Mouse (Mus musculus): Measurements from ENCODE around the gene Ppp1r14a. TPM values are rescaled to one million over a fixed set of nuclear protein-coding genes. Genes with fewer than 3 reads are reported as not detected.

The Ppp1r14a gene
- polyA plus RNA-seq, 1 experiment from 2014 or later = 17.1 TPM

DNA sequence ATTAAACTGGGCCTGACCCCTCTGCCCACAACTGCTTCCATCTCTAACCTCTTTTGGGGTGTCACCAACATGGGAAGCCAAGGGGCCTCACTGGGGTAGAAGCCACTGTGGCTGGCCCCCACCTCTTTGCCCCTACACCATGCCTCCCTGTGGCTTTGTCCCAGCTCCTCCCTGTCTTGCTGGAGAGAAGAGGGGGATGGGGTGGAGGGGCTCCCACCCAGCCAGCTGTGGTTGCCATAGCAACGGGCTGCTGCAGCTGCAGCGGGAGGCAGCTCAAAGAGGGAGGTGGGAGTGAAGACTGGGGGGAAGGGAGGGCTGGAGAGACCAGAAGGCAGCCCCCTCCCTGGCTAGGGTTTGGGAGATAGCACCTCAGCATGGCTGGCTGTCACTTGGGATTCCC is 28.4 kb downstream of the Ppp1r14a start:
- H3K36me3 ChIP-seq = no peaks in the 10 kb centered on the region
- H3K9ac ChIP-seq = 0 out of 2 replicates have a peak overlapping the region, but pooled peaks have one; percentile 15
- H3K4me3 ChIP-seq = peak overlapping the region; percentile 10; the same call in 1 of the 2 replicates
- 3% methylated on average over 2 of the region's 2 CpGs for WGBS
- H3K9me3 ChIP-seq = no peaks in the 10 kb centered on the region
- peak; percentile 61 for ATAC-seq (ENCODE audit: insufficient number of reproducible peaks, insufficient read depth, low FRiP score, low TSS enrichment)
- H3K4me2 ChIP-seq (replicated peaks) = peak overlapping the region; percentile 44
- no peaks in the 10 kb centered on the region for H3K27me3 ChIP-seq
- H3K4me1 ChIP-seq = peaks cover 83% of the 10 kb centered on the region
- H3K27ac ChIP-seq = peak overlapping the region; percentile 95

GRCm38 (mm10) chr7:29318115-29318911 is 29.2 kb downstream of the Ppp1r14a start:
- no peaks in the 10 kb centered on the region for H3K27me3 ChIP-seq
- peak overlapping the region; percentile 95 for H3K27ac ChIP-seq
- peak overlapping the region; percentile 44 for H3K4me2 ChIP-seq (replicated peaks)
- 5% methylated on average over 18 of the region's 18 CpGs for WGBS
- H3K4me1 ChIP-seq = peaks cover 76% of the 10 kb centered on the region
- peak overlapping the region; percentile 29; the same call in 1 of the 2 replicates for H3K9ac ChIP-seq
- H3K9me3 ChIP-seq = no peaks in the 10 kb centered on the region
- no peaks in the 10 kb centered on the region for H3K36me3 ChIP-seq
- H3K4me3 ChIP-seq = peak overlapping the region; percentile 28
- ATAC-seq (ENCODE audit: insufficient number of reproducible peaks, insufficient read depth, low FRiP score, low TSS enrichment) = no peak

DNA sequence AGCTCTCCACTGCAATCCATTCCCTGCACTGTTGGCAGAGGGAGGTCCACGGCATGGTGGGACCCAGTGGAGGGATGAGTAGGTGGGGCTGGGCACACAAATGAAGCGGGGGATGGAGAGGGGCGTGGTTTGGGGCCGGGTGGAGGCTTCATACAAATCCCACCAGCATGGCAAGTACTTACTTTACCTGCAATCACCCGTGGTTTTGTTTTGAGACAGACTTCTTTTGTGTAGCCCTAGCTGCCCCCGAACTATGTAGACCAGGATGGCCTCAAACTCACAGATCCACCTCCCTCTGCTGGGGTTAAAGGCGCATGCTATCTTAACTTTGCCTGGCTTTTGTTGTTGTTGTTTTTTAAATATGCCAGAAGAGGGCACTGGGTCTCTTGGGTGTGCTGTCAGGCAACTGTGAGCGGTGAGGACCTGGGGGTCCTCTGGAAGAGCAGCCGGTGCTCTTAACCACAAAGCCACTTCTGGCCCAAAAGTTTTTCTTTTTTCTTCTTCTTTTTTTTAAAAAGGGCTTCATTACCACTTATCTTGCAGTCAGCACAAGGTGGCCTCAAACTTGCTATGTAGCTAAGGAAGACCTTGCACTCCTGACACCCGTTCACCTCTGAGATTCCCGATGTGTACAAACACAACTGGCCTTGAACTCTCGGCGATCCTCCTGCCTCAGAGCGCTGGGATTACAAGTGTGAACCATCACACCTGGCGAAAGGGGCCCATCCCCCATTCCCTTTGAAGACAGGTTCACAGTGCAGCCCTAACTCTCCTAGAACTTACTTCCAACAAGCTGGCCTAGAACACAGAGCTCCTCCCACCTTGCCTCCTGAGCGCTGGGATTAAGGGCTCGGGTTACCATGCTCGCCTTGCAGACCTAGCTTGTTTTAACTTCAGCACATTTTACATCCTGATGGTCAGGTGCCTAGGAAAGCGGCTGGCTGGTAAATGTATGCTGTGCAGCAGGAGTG is 30.5 kb downstream of the Ppp1r14a start:
- WGBS = 8% methylated on average over 19 of the region's 19 CpGs
- H3K36me3 ChIP-seq = peaks cover 9% of the 10 kb centered on the region
- ATAC-seq (ENCODE audit: insufficient number of reproducible peaks, insufficient read depth, low FRiP score, low TSS enrichment) = no peak

GRCm38 (mm10) chr7:29327087-29327486 is 38.0 kb downstream of the Ppp1r14a start:
- Histone ChIP-seq H3K9me3 (no peaks in the 10 kb centered on the region), H3K4me2 (replicated peaks) (no peak overlapping the region), H3K27me3 (no peaks in the 10 kb centered on the region), H3K36me3 (peaks cover 52% of the 10 kb centered on the region), H3K27ac (no peak overlapping the region), H3K9ac (no peak overlapping the region), H3K4me1 (0 out of 2 replicates have a peak, but pooled peaks cover under 1% of the 10 kb centered on the region), H3K4me3 (no peak overlapping the region)
- 87% methylated on average over 6 of the region's 6 CpGs for WGBS
- ATAC-seq (ENCODE audit: insufficient number of reproducible peaks, insufficient read depth, low FRiP score, low TSS enrichment) = no peak

More for the DNA sequence above, 30.5 kb downstream of the Ppp1r14a start:
- peak overlapping the region; percentile 28 for H3K4me3 ChIP-seq
- peak overlapping the region; percentile 29; the same call in 1 of the 2 replicates for H3K9ac ChIP-seq
- peaks cover 68% of the 10 kb centered on the region for H3K4me1 ChIP-seq
- peak overlapping the region; percentile 44 for H3K4me2 ChIP-seq (replicated peaks)
- H3K9me3 ChIP-seq = no peaks in the 10 kb centered on the region
- no peaks in the 10 kb centered on the region for H3K27me3 ChIP-seq
- peak overlapping the region; percentile 95 for H3K27ac ChIP-seq

DNA sequence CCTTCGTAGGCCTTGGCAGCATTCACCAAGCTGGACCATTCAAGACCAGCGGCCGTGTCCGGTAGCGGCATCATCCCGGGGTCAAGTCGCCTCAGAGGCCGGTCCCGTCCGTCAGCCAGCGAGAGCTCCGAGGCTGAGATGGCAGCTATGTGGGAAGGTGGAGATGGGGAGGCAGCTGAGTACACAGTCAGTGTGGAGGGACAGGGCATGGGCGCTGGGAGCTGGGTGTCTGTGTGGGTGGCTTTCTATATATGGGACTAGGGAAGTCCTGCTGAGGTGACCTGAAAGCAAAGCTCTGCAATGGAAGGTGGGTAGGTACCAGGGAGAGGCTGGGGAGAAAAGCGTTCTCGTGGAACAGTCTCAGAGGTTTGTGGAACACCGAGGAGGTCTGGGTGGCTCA is 39.9 kb downstream of the Ppp1r14a start:
- no peak overlapping the region for H3K4me3 ChIP-seq
- no peaks in the 10 kb centered on the region for H3K27me3 ChIP-seq
- H3K4me1 ChIP-seq = no peaks in the 10 kb centered on the region
- no peak for ATAC-seq (ENCODE audit: insufficient number of reproducible peaks, insufficient read depth, low FRiP score, low TSS enrichment)
- H3K9me3 ChIP-seq = no peaks in the 10 kb centered on the region
- no peak overlapping the region for H3K9ac ChIP-seq
- H3K27ac ChIP-seq = no peak overlapping the region
- no peak overlapping the region for H3K4me2 ChIP-seq (replicated peaks)
- peaks cover 52% of the 10 kb centered on the region for H3K36me3 ChIP-seq
- WGBS = 95% methylated on average over 16 of the region's 16 CpGs

GRCm38 (mm10) chr7:29334156-29334555 is 45.0 kb downstream of the Ppp1r14a start:
- Histone ChIP-seq H3K9ac (no peak overlapping the region), H3K4me1 (no peaks in the 10 kb centered on the region), H3K4me3 (no peak overlapping the region), H3K27me3 (no peaks in the 10 kb centered on the region), H3K4me2 (replicated peaks) (no peak overlapping the region), H3K27ac (no peak overlapping the region), H3K9me3 (no peaks in the 10 kb centered on the region), H3K36me3 (peaks cover 34% of the 10 kb centered on the region)
- no peak for ATAC-seq (ENCODE audit: insufficient number of reproducible peaks, insufficient read depth, low FRiP score, low TSS enrichment)
- WGBS = 65% methylated on average over 7 of the region's 7 CpGs

DNA sequence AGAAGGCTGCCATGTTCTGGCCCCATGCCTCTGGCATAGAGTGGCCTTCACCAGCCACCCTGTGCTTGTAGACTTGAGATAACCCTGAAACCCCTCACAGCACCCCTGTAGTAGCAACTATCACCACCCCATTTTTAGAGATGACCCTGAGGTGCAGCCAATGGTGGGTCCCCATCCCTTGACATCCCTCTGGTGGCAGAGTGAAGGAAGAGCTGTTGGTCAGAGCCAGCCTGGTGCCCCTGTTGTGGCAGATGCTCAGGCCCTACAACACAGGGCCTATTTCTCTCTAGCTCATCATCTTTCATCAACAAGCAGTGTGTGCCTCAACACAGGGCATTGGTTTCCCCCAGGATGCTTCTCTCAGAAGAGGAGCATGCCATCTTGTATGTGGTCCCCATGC is 46.2 kb downstream of the Ppp1r14a start:
- Histone ChIP-seq H3K4me2 (replicated peaks) (no peak overlapping the region), H3K9me3 (no peaks in the 10 kb centered on the region), H3K27me3 (no peaks in the 10 kb centered on the region), H3K27ac (no peak overlapping the region), H3K9ac (no peak overlapping the region), H3K36me3 (peaks cover 23% of the 10 kb centered on the region), H3K4me1 (no peaks in the 10 kb centered on the region), H3K4me3 (no peak overlapping the region)
- no peak for ATAC-seq (ENCODE audit: insufficient number of reproducible peaks, insufficient read depth, low FRiP score, low TSS enrichment)

DNA sequence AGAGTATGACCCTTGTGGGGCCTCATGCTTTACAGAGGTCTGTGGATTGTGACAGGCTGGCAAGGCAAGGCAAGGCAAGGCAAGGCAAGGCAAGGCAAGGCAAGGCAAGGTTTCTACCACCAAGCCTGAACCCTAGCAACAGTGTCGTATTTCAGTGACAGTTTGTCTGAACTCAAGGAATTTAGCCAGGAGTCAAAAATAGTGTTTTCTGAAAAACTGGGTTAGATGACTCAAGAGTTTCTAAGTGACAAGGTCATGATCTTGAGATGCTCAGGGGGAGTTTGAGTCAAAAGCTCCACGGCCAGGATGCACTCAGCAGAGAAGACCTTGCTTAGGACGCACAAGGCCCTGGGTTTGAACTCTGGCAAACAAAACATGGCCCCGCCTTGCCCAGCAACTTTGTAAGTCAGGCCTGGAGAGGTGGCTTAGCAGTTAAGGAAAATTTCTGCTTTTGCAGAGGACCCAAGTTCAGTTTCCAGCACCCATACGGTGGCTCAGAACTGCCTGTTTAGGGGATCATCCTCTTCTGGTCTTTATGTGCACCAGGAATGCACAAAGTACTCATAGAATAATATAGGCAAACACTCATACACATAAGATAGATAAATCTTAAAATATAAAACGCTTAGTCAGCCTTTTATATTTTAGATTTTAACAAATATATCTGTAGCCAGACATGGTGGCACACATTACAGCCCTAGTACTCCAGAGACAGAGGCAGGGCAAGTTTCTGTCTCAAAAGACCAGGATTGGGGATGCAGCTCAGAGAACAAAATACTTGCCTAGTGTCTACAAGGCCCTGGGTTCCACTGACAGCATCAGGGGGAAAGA is 46.9 kb downstream of the Ppp1r14a start:
- no peaks in the 10 kb centered on the region for H3K9me3 ChIP-seq
- no peak for ATAC-seq (ENCODE audit: insufficient number of reproducible peaks, insufficient read depth, low FRiP score, low TSS enrichment)
- H3K4me3 ChIP-seq = no peak overlapping the region
- 64% methylated on average over 6 of the region's 6 CpGs for WGBS
- H3K4me1 ChIP-seq = no peaks in the 10 kb centered on the region
- H3K27me3 ChIP-seq = no peaks in the 10 kb centered on the region
- peaks cover 18% of the 10 kb centered on the region for H3K36me3 ChIP-seq
- H3K27ac ChIP-seq = no peak overlapping the region
- H3K4me2 ChIP-seq (replicated peaks) = no peak overlapping the region
- no peak overlapping the region for H3K9ac ChIP-seq

GRCm38 (mm10) chr7:29336795-29337319 is 47.7 kb downstream of the Ppp1r14a start:
- WGBS = 74% methylated on average over 9 of the region's 9 CpGs
- no peak overlapping the region for H3K9ac ChIP-seq
- no peak overlapping the region for H3K4me2 ChIP-seq (replicated peaks)
- H3K4me1 ChIP-seq = peaks cover 3% of the 10 kb centered on the region
- H3K4me3 ChIP-seq = no peak overlapping the region
- H3K27me3 ChIP-seq = no peaks in the 10 kb centered on the region
- H3K36me3 ChIP-seq = peaks cover 10% of the 10 kb centered on the region
- ATAC-seq (ENCODE audit: insufficient number of reproducible peaks, insufficient read depth, low FRiP score, low TSS enrichment) = no peak
- H3K9me3 ChIP-seq = no peaks in the 10 kb centered on the region
- no peak overlapping the region for H3K27ac ChIP-seq

- H3K9ac ChIP-seq = no peak overlapping the region
- no peak overlapping the region for H3K27ac ChIP-seq
- H3K4me1 ChIP-seq = peaks cover 12% of the 10 kb centered on the region
- no peaks in the 10 kb centered on the region for H3K27me3 ChIP-seq
- H3K4me3 ChIP-seq = no peak overlapping the region
- 89% methylated on average over 2 of the region's 2 CpGs for WGBS
- H3K36me3 ChIP-seq = peaks cover 5% of the 10 kb centered on the region; the same call in 1 of the 2 replicates
- no peak for ATAC-seq (ENCODE audit: insufficient number of reproducible peaks, insufficient read depth, low FRiP score, low TSS enrichment)
- H3K4me2 ChIP-seq (replicated peaks) = no peak overlapping the region
- H3K9me3 ChIP-seq = no peaks in the 10 kb centered on the region
Observed at GRCm38 (mm10) chr7:29337766-29338165, 48.7 kb downstream of the Ppp1r14a start.
